Mouse (Mus musculus): ENCODE measurements at regions not wholly inside any gene's neighbourhood (a gene's known extent, or its start where the extent isn't known, plus 50 kb on each side); places are given as distances from the start of the nearest gene placed in this dataset.

GRCm38 (mm10) chr1:61437603-61438002, 201.0 kb upstream of the Pard3b start:
- DNase-seq, result no peak

- no peak for DNase-seq
These were observed 177.2 kb upstream of the Pard3b start for GRCm38 (mm10) chr1:61461435-61461834.

- no peak for DNase-seq
These were observed 167.9 kb upstream of the Pard3b start for GRCm38 (mm10) chr1:61470617-61471214.

GRCm38 (mm10) chr1:61471779-61472578, 166.6 kb upstream of the Pard3b start:
- peak; percentile 10 to 17 for DNase-seq

GRCm38 (mm10) chr1:61472579-61473242, 165.9 kb upstream of the Pard3b start:
- DNase-seq, result peak; percentile 10 to 13

- DNase-seq, result no peak
These were observed 153.2 kb upstream of the Pard3b start for GRCm38 (mm10) chr1:61485459-61485858.

- no peak for DNase-seq
These were observed 113.7 kb upstream of the Pard3b start for GRCm38 (mm10) chr1:61524886-61525285.

GRCm38 (mm10) chr1:61525881-61526280, 112.7 kb upstream of the Pard3b start:
- DNase-seq, result no peak

- DNase-seq, result no peak
These were observed 109.9 kb upstream of the Pard3b start for GRCm38 (mm10) chr1:61528757-61529156.

- no peak for DNase-seq
These were observed 108.5 kb upstream of the Pard3b start for GRCm38 (mm10) chr1:61530166-61530565.

- peak; percentile 42 to 56 for DNase-seq
These were observed 107.1 kb upstream of the Pard3b start for GRCm38 (mm10) chr1:61531487-61531886.

- DNase-seq, result no peak
These were observed 98.5 kb upstream of the Pard3b start for GRCm38 (mm10) chr1:61540081-61540480.

- no peak for DNase-seq
These were observed 97.5 kb upstream of the Pard3b start for GRCm38 (mm10) chr1:61541166-61541565.

GRCm38 (mm10) chr1:61552577-61553517, 85.8 kb upstream of the Pard3b start:
- peak; percentile 85 to 86 for DNase-seq

GRCm38 (mm10) chr1:61559514-61559913, 79.1 kb upstream of the Pard3b start:
- DNase-seq, result no peak

GRCm38 (mm10) chr1:61562091-61562490, 76.5 kb upstream of the Pard3b start:
- DNase-seq, result no peak

- DNase-seq, result peak; percentile 17 to 18
These were observed 73.2 kb upstream of the Pard3b start for GRCm38 (mm10) chr1:61565471-61565870.

- DNase-seq, result no peak
These were observed 64.3 kb upstream of the Pard3b start for GRCm38 (mm10) chr1:61574276-61574675.

GRCm38 (mm10) chr1:61576758-61577157, 61.9 kb upstream of the Pard3b start:
- no peak for DNase-seq

- DNase-seq, result no peak
These were observed 51.4 kb upstream of the Pard3b start for GRCm38 (mm10) chr1:61587251-61587650.
